Mouse (Mus musculus): ENCODE results near the gene Nlrp9a. TPM values are rescaled to one million over a fixed set of nuclear protein-coding genes. Genes with fewer than 3 reads are reported as not detected.
"Not testable (repeated sequence)": the region's sequence is repeated elsewhere in the genome, so short reads cannot be mapped to it uniquely, and the experiment has no call there.

Nlrp9a gene
- not detected in 2 replicates for polyA plus RNA-seq (2015; fragmentation: Nextera tagmentation; extraction: Ambion mirVana)

- 61% methylated on average over 2 of the region's 2 CpGs for WGBS
- not testable (repeated sequence) for H3K9ac ChIP-seq; H3K4me3 ChIP-seq; H3K27ac ChIP-seq; ATAC-seq (ENCODE audit: low FRiP score, low read depth); H3K4me2 ChIP-seq (replicated peaks); H3K4me1 ChIP-seq; H3K36me3 ChIP-seq; H3K9me3 ChIP-seq; H3K27me3 ChIP-seq
These were observed at the start of gene Nlrp9a for GRCm38 (mm10) chr7:26534723-26535122. TSS of gene Nlrp9a (plus strand) at chr7:26535023.

GRCm38 (mm10) chr7:26489514-26489913, 45.3 kb upstream of the Nlrp9a start:
- 0 out of 2 replicates have a peak, but pooled peaks cover 11% of the 10 kb centered on the region for H3K9me3 ChIP-seq
- not testable (repeated sequence) for H3K4me1 ChIP-seq; H3K36me3 ChIP-seq; H3K27ac ChIP-seq; ATAC-seq (ENCODE audit: low FRiP score, low read depth); H3K4me3 ChIP-seq; H3K9ac ChIP-seq; H3K27me3 ChIP-seq; H3K4me2 ChIP-seq (replicated peaks)
- WGBS, result 82% methylated on average over 18 of the region's 18 CpGs

DNA sequence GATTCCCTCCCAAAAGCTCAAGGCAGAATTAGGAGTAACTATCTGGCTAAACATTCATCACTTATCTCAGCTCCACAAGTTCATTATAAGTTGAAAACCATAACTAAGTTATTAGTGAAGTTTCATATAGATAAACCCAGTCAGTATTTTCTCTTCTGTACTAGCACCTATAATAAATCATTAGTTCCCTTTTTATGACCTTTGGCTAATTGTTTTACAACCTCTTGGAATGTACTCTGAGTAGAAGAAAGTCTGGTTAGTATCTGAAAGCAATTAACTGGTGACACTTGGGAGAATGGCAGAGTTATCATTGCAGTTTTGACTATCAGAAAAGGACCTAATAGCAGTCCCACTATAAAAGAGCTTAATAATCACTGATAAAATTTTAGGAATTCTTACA, 54.3 kb downstream of the Nlrp9a start:
- H3K4me3 ChIP-seq, result no peak overlapping the region
- H3K9me3 ChIP-seq, result no peaks in the 10 kb centered on the region
- no peak overlapping the region for H3K9ac ChIP-seq
- H3K4me2 ChIP-seq (replicated peaks), result no peak overlapping the region
- H3K36me3 ChIP-seq, result no peaks in the 10 kb centered on the region
- no peak overlapping the region for H3K27ac ChIP-seq
- no peaks in the 10 kb centered on the region for H3K4me1 ChIP-seq
- H3K27me3 ChIP-seq, result no peaks in the 10 kb centered on the region
- ATAC-seq (ENCODE audit: low FRiP score, low read depth), result no peak

GRCm38 (mm10) chr7:26589774-26590173, 55.0 kb downstream of the Nlrp9a start:
- no peak overlapping the region for H3K27ac ChIP-seq
- no peak overlapping the region for H3K4me2 ChIP-seq (replicated peaks)
- no peak for ATAC-seq (ENCODE audit: low FRiP score, low read depth)
- no peaks in the 10 kb centered on the region for H3K27me3 ChIP-seq
- H3K4me1 ChIP-seq, result no peaks in the 10 kb centered on the region
- H3K36me3 ChIP-seq, result no peaks in the 10 kb centered on the region
- WGBS, result 50% methylated on average over 1 of the region's 1 CpGs
- no peaks in the 10 kb centered on the region for H3K9me3 ChIP-seq
- no peak overlapping the region for H3K9ac ChIP-seq
- H3K4me3 ChIP-seq, result no peak overlapping the region

DNA sequence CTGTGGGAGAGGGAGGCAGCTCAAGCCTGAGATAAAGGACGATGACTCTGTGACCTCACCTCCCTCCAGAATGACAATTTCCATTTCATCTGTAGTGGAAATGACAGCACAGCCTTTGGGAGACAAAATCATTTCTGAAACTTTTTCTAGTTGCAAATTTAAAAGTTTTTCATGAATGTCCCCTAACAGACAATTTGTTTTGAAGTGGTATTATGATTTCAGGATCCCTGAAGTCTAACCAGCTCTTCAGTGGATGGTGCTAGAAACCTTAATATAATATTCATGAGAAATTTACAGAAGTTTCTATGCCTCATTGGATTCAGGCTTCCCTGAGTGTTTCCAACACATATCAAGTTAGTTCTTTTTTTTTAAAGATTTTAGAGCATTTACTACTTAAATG, 83.5 kb downstream of the Nlrp9a start, which contains the start of gene Vmn1r185:
Gene Vmn1r185, minus strand, starts transcription at position 101 of the 400 bp plus-strand sequence.
- 72% methylated on average over 1 of the region's 1 CpGs for WGBS
- not testable (repeated sequence) for ATAC-seq (ENCODE audit: low FRiP score, low read depth)

More for the DNA sequence above, 83.5 kb downstream of the Nlrp9a start, which contains the start of gene Vmn1r185:
- not testable (repeated sequence) for H3K4me3 ChIP-seq; H3K4me2 ChIP-seq (replicated peaks); H3K9me3 ChIP-seq; H3K4me1 ChIP-seq; H3K27ac ChIP-seq; H3K27me3 ChIP-seq; H3K36me3 ChIP-seq; H3K9ac ChIP-seq

Small RNA genes within 50 kb of the gene (microRNA-seq; reads per million reads assigned to microRNA genes)
- gene Gm25947, result not detected

Other genes starting within 250 kb of the Nlrp9a start
- gene Cyp2a4, start 227.9 kb upstream of the Nlrp9a start, polyA plus RNA-seq (2015; fragmentation: Nextera tagmentation; extraction: Ambion mirVana), result not detected in 2 replicates
- not detected in 2 replicates for gene Nlrp9c, start 131.3 kb upstream of the Nlrp9a start, polyA plus RNA-seq (2015; fragmentation: Nextera tagmentation; extraction: Ambion mirVana)
- gene Nlrp4a, start 99.9 kb upstream of the Nlrp9a start, polyA plus RNA-seq (2015; fragmentation: Nextera tagmentation; extraction: Ambion mirVana), result not detected in 2 replicates
- not detected in 2 replicates for gene Vmn1r185, start 83.4 kb downstream of the Nlrp9a start, polyA plus RNA-seq (2015; fragmentation: Nextera tagmentation; extraction: Ambion mirVana)
- gene Cyp2b23, start 151.4 kb downstream of the Nlrp9a start, polyA plus RNA-seq (2015; fragmentation: Nextera tagmentation; extraction: Ambion mirVana), result not detected in 2 replicates
- gene Cyp2b19, start 222.1 kb downstream of the Nlrp9a start, polyA plus RNA-seq (2015; fragmentation: Nextera tagmentation; extraction: Ambion mirVana), result not detected in 2 replicates

Measured in limb, embryonic 13.5 days (tissue).